Mouse (Mus musculus): ENCODE results near the gene Adra2b.

The Adra2b gene

GRCm38 (mm10) chr2:127390352-127390751, 27.3 kb downstream of the Adra2b start:
- DNase-seq, result no peak

GRCm38 (mm10) chr2:127390846-127391245, 27.8 kb downstream of the Adra2b start:
- DNase-seq, result no peak

GRCm38 (mm10) chr2:127391323-127391722, 28.3 kb downstream of the Adra2b start:
- no peak for DNase-seq

- DNase-seq, result no peak
Observed at GRCm38 (mm10) chr2:127394606-127395161, 31.7 kb downstream of the Adra2b start.

GRCm38 (mm10) chr2:127398738-127399137, 35.7 kb downstream of the Adra2b start:
- peak; percentile 18 for DNase-seq

GRCm38 (mm10) chr2:127411126-127411525, 48.1 kb downstream of the Adra2b start:
- DNase-seq, result no peak

GRCm38 (mm10) chr2:127415806-127416205, 52.8 kb downstream of the Adra2b start:
- DNase-seq, result peak; percentile 87

- peak; percentile 70 for DNase-seq
Observed at GRCm38 (mm10) chr2:127416706-127417105, 53.7 kb downstream of the Adra2b start.
